Mouse (Mus musculus) spleen, adult 2 months (tissue): ENCODE data around the gene Dock4. TPM values are rescaled to one million over a fixed set of nuclear protein-coding genes. Genes with fewer than 3 reads are reported as not detected.

Source experiments
- DNase-seq, 2 experiments: peaks; one replicate each; pipeline versions ENCODE4 v3.0.0 to v3.0.0-alpha.2; 2012 to 2021; ENCODE audit warnings: low spot score in 2 of 2, low read depth in 1 of 2
- H3K27ac ChIP-seq: fragments of 200-500 bp; 2 replicates; pipeline ENCODE4 v1.5.1; 2012; ENCODE audit warnings: low read length, inconsistent platforms; ENCODE audit not compliant: insufficient read depth
- H3K27me3 ChIP-seq: fragments of 200-500 bp; 2 replicates; pipeline ENCODE4 v1.6.1; 2012; ENCODE audit warnings: mild to moderate bottlenecking, moderate library complexity, low read length, inconsistent platforms; ENCODE audit not compliant: control insufficient read depth, insufficient read depth
- H3K36me3 ChIP-seq: fragments of 200-500 bp; 2 replicates; pipeline ENCODE4 v1.6.1; 2012; ENCODE audit warnings: mild to moderate bottlenecking, low read length, inconsistent platforms; ENCODE audit not compliant: control insufficient read depth, insufficient read depth
- H3K4me1 ChIP-seq: fragments of 200-500 bp; 2 replicates; pipeline ENCODE4 v1.6.1; 2011; ENCODE audit warnings: inconsistent platforms; ENCODE audit not compliant: control insufficient read depth, insufficient read depth, insufficient read length
- H3K4me3 ChIP-seq: fragments of 200-500 bp; 2 replicates; pipeline ENCODE4 v1.5.1; 2011; ENCODE audit warnings: mild to moderate bottlenecking, inconsistent platforms; ENCODE audit not compliant: insufficient read depth, insufficient read length; ENCODE audit errors: extremely low read depth
- CTCF ChIP-seq: fragments of 200-500 bp; IDR thresholded peaks from 2 replicates; pipeline ENCODE4 v1.5.1; 2011; ENCODE audit warnings: mild to moderate bottlenecking, inconsistent platforms; ENCODE audit not compliant: insufficient read depth, insufficient read length, insufficient replicate concordance; ENCODE audit errors: extremely low read depth
- POLR2A ChIP-seq: fragments of 200-500 bp; IDR thresholded peaks from 2 replicates; pipeline ENCODE4 v1.6.1; 2011; ENCODE audit warnings: low read depth, low read length, inconsistent platforms
- WGBS: fragments of 180-500 bp; shearing (Covaris S2); methylation state at CpG from one replicate; pipeline ENCODE4 v1.1.7; 2018; 5-methylcytosine and 5-hydroxymethylcytosine counted together
- polyA plus RNA-seq: library from polyadenylated mRNA; depleted of rRNA; stranded (reverse); fragments of >200 nt; gene quantifications from 2 replicates; pipeline ENCODE4 v1.2.3, GENCODE M21; 2012

Dock4 gene
- polyA plus RNA-seq, 1 experiment, result 2.3 TPM

DNA sequence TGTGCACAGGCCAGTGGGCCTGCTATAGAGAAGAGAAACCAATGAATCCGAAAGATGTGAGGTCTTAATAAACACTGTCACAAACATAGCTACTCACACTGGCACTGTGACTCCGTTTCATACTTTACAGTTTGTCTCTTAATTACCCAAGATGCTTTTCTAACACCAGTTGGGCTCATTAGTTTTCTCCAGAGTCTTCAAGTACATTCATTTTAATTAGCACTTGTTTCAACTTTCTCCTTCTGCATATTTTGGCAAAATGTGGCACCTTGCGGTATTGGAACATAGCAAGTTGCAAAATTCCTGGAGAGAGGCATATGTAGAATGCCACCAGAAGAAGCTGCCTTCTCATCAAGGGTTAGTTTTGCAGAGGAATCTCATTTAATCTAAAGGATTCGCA is 252.6 kb downstream of the Dock4 start:
- H3K27me3 ChIP-seq, result no peaks in the 10 kb centered on the region
- no peak for DNase-seq
- TF ChIP-seq CTCF, result no peak
- TF ChIP-seq POLR2A, result no peak
- no peaks in the 10 kb centered on the region for H3K4me1 ChIP-seq
- H3K36me3 ChIP-seq, result no peaks in the 10 kb centered on the region
- H3K27ac ChIP-seq, result no peak overlapping the region
- 94% methylated on average over 4 of the region's 4 CpGs for WGBS
- H3K4me3 ChIP-seq, result no peak overlapping the region

DNA sequence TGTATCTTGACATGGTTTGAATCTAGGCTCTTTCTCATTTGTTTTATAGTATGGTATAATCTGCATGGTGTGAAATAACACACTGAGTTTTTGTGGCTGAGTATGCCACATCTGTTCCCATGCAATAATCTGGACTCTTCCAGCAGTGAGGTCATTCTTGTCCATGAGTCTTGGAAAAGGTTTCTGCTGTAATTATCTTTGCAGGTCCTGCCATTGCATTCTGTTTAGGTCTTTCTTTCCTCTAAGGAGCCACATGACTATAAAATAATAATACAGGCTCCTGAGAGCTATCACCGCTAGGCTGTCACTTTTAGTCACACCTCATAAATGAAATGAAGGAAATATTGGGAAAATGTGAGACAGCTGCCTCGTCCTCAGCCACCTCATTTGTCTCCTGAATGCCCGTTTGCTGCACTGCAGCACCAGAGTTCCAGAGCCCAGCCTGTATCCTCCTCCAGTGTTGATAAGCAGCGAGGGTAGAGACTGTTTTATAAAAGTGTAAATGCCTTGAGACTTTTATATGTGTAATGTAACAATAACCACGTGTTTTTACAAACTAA is 256.6 kb downstream of the Dock4 start:
- Histone ChIP-seq H3K36me3 (no peaks in the 10 kb centered on the region), H3K4me1 (no peaks in the 10 kb centered on the region), H3K27me3 (no peaks in the 10 kb centered on the region), H3K4me3 (no peak overlapping the region), H3K27ac (no peak overlapping the region)
- TF ChIP-seq POLR2A, result no peak
- no peak for TF ChIP-seq CTCF
- no peak for DNase-seq
- 85% methylated on average over 5 of the region's 5 CpGs for WGBS

DNA sequence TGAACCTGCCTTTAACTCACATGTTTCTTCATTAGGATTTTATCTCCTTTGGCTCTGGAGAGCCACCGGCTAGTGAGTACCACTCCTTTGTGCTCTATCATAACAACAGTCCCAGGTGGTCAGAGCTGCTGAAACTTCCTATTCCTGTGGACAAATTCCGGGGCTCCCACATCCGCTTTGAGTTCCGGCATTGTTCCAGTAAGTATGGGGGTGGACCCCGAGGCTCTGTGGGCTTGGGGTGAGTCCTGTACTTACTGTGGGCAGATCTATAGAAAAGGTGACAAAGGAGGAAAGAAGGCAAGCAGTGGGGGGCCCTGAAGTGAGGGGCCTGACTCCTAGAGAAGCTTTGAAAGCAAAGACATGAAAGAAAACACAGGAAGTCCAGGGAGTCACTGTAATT is 258.5 kb downstream of the Dock4 start:
- H3K27me3 ChIP-seq, result no peaks in the 10 kb centered on the region
- no peak for DNase-seq
- H3K4me1 ChIP-seq, result no peaks in the 10 kb centered on the region
- no peak for TF ChIP-seq CTCF
- TF ChIP-seq POLR2A, result no peak
- WGBS, result 54% methylated on average over 5 of the region's 5 CpGs
- H3K4me3 ChIP-seq, result no peak overlapping the region
- H3K27ac ChIP-seq, result no peak overlapping the region
- no peaks in the 10 kb centered on the region for H3K36me3 ChIP-seq

DNA sequence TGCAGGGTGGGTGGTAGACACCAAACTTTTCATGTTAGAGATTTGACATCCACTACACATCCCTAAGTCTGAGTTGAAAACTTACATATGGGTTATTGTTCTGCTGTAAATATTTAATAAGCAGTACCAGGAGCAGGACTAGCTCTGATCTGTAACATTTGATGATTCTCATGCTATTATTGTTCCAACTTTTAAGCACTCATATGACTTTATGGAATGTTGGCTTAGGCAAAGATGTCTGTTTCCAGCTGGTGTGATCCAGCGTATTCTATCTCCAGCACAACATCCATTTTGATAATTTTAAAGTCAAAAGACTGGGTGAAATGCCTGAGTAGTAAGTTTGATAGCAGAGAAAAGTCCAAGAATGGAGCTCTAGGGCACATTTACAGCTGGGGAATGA is 261.4 kb downstream of the Dock4 start:
- WGBS, result 83% methylated on average over 1 of the region's 1 CpGs
- Histone ChIP-seq H3K36me3 (no peaks in the 10 kb centered on the region), H3K27me3 (no peaks in the 10 kb centered on the region), H3K4me1 (no peaks in the 10 kb centered on the region), H3K27ac (no peak overlapping the region), H3K4me3 (no peak overlapping the region)
- no peak for TF ChIP-seq CTCF
- TF ChIP-seq POLR2A, result no peak
- DNase-seq, result no peak

DNA sequence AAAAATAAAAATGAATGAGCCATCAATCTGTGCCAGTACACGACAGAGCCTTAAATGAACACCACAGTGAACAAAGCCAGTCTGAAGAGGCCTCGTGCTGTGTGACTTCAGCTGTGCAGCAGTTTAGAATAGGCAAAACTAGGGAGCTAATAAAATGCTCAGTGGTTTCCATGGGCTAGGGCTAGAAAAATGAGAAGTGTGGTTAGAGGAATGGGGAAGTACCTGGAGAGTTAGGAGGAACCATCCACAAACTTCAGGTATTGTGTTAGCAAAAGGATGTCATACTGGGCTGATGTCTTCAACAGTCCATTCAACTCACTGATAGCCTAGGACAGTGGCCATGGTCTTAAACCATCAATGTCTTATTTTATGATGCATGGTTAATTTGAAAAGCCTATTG is 263.3 kb downstream of the Dock4 start:
- no peaks in the 10 kb centered on the region for H3K27me3 ChIP-seq
- TF ChIP-seq POLR2A, result no peak
- no peak for TF ChIP-seq CTCF
- 14% methylated on average over 2 of the region's 2 CpGs for WGBS

DNA sequence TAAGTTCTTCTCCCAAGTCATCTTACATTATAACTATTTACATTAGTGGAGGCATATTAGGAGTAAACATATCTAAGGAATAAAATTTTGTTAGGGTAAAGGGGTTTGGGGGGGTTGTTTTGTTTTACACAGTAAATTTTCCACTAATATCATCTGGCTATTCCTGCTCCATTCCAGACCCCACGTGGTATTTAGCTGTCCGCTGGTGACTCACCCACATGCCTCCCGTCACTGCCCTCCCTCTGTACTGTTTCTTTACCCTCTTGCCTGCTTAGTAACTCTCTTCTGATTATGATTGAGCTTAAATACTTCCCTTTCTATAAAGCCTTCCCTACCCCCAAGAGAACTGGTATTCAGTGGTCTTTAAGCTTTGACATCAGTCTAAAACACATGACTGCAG is 266.5 kb downstream of the Dock4 start:
- no peak overlapping the region for H3K4me3 ChIP-seq
- H3K36me3 ChIP-seq, result no peaks in the 10 kb centered on the region
- no peaks in the 10 kb centered on the region for H3K27me3 ChIP-seq
- no peak for DNase-seq
- WGBS, result 91% methylated on average over 3 of the region's 3 CpGs
- H3K4me1 ChIP-seq, result no peaks in the 10 kb centered on the region
- TF ChIP-seq CTCF (no peak), POLR2A (no peak)
- H3K27ac ChIP-seq, result no peak overlapping the region

More for the DNA sequence above, 263.3 kb downstream of the Dock4 start:
- no peak for DNase-seq
- Histone ChIP-seq H3K36me3 (no peaks in the 10 kb centered on the region), H3K4me1 (no peaks in the 10 kb centered on the region), H3K4me3 (no peak overlapping the region), H3K27ac (no peak overlapping the region)

DNA sequence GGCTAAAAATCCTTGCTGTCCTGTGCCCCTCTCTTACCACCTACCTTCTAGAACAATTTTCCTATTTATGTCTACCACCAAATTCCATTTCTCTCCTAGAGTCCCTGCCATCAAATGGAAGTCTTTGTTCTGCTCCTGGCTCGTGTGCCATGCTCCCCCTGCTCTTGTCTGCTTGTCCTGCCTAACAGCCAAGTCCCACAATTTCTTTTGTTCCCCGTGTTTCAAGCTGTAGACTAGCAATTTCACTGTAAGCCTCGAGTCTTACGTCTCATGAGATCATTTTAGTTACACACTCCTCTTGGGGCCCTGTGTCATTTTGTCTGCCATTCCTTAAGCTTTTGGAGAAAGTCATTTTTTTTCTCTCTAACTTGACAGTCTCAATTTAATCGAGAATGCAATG is 268.5 kb downstream of the Dock4 start:
- no peak overlapping the region for H3K27ac ChIP-seq
- H3K4me1 ChIP-seq, result no peaks in the 10 kb centered on the region
- 72% methylated on average over 5 of the region's 5 CpGs for WGBS
- no peaks in the 10 kb centered on the region for H3K27me3 ChIP-seq
- H3K4me3 ChIP-seq, result no peak overlapping the region
- H3K36me3 ChIP-seq, result no peaks in the 10 kb centered on the region
- no peak for TF ChIP-seq POLR2A
- no peak for DNase-seq
